Mouse (Mus musculus) kidney, embryonic 16.5 days (tissue): Measurements from ENCODE around the gene Olfr1042. TPM values are rescaled to one million over a fixed set of nuclear protein-coding genes. Genes with fewer than 3 reads are reported as not detected.
"Not testable (repeated sequence)": the region's sequence is repeated elsewhere in the genome, so short reads cannot be mapped to it uniquely, and the experiment has no call there.

Experiments used
- ATAC-seq: fragments of 200-750 bp; cut with Nextera tagmentation; 2 replicates; pipeline ENCODE4 v1.8.0; 2017; ENCODE audit warnings: moderate TSS enrichment; ENCODE audit not compliant: low FRiP score, low TSS enrichment
- H3K27ac ChIP-seq: fragments of 300-500 bp; sonication (generic); 2 replicates; pipeline ENCODE4 v1.5.1; 2014; ENCODE audit warnings: low read length
- H3K27me3 ChIP-seq: fragments of 300-500 bp; sonication (generic); 2 replicates; pipeline ENCODE4 v1.6.1; 2014; ENCODE audit warnings: low read length, control low read depth, mixed read lengths; ENCODE audit not compliant: insufficient read depth
- H3K36me3 ChIP-seq: fragments of 300-500 bp; sonication (generic); 2 replicates; pipeline ENCODE4 v1.6.1; 2014; ENCODE audit warnings: low read length, control low read depth, mixed read lengths; ENCODE audit not compliant: insufficient read depth
- H3K4me1 ChIP-seq: fragments of 300-500 bp; sonication (generic); 2 replicates; pipeline ENCODE4 v1.6.1; 2014; ENCODE audit warnings: low read length, control low read depth, mixed read lengths; ENCODE audit not compliant: insufficient read depth
- H3K4me2 ChIP-seq: fragments of 300-500 bp; sonication (generic); replicated peaks from 2 replicates; pipeline ENCODE4 v1.6.1; 2014; ENCODE audit warnings: low read depth, low read length
- H3K4me3 ChIP-seq: fragments of 300-500 bp; sonication (generic); 2 replicates; pipeline ENCODE4 v1.5.1; 2014; ENCODE audit warnings: mild to moderate bottlenecking, low read length
- H3K9ac ChIP-seq: fragments of 300-500 bp; sonication (generic); replicated peaks from 2 replicates; pipeline ENCODE4 v1.6.1; 2014; ENCODE audit warnings: low read length
- H3K9me3 ChIP-seq: fragments of 300-500 bp; sonication (generic); 2 replicates; pipeline ENCODE4 v1.6.1; 2016; ENCODE audit warnings: low read length, control low read depth
- WGBS: fragments of 180-500 bp; shearing (Covaris S2); extraction: QIAGEN DNeasy Blood & Tissue Kit; methylation state at CpG from one replicate; pipeline ENCODE4 v1.1.7; 2014; 5-methylcytosine and 5-hydroxymethylcytosine counted together
- polyA plus RNA-seq: library from polyadenylated mRNA; unstranded; fragments of >200 nt; fragmentation: Nextera tagmentation; extraction: Ambion mirVana; gene quantifications from 2 replicates; pipeline ENCODE4 v1.2.1, GENCODE M21; 2015

The Olfr1042 gene
- polyA plus RNA-seq, result not detected in 2 replicates

GRCm38 (mm10) chr2:86161738-86162137 lies at the start of gene Olfr1042:
Gene Olfr1042, minus strand, starts transcription at chr2:86161838.
- ATAC-seq, result no peak
- Histone ChIP-seq H3K4me3 (no peak within 1 kb of the TSS), H3K4me1 (no peaks in the 10 kb centered on the region), H3K27me3 (no peaks in the 10 kb centered on the region), H3K27ac (no peak within 1 kb of the TSS), H3K9ac (no peak within 1 kb of the TSS), H3K9me3 (no peaks in the 10 kb centered on the region), H3K4me2 (no peak within 1 kb of the TSS), H3K36me3 (no peaks in the 10 kb centered on the region)
- WGBS, result 88% methylated on average over 2 of the region's 2 CpGs

GRCm38 (mm10) chr2:86202909-86203308 lies 41.3 kb upstream of the Olfr1042 start, which contains the start of gene Olfr1045:
Gene Olfr1045, minus strand, starts transcription at chr2:86203009.
- H3K4me3 ChIP-seq, result no peak within 1 kb of the TSS
- no peaks in the 10 kb centered on the region for H3K4me1 ChIP-seq
- H3K9ac ChIP-seq, result no peak within 1 kb of the TSS
- no peak for ATAC-seq
- H3K4me2 ChIP-seq, result no peak within 1 kb of the TSS
- no peaks in the 10 kb centered on the region for H3K36me3 ChIP-seq
- no peaks in the 10 kb centered on the region for H3K27me3 ChIP-seq
- no peak within 1 kb of the TSS for H3K27ac ChIP-seq
- no peaks in the 10 kb centered on the region for H3K9me3 ChIP-seq

GRCm38 (mm10) chr2:86195863-86196262 lies 34.2 kb upstream of the Olfr1042 start:
- Histone ChIP-seq H3K4me1 (no peaks in the 10 kb centered on the region), H3K36me3 (no peaks in the 10 kb centered on the region), H3K27me3 (no peaks in the 10 kb centered on the region), H3K4me3 (no peak overlapping the region), H3K9ac (no peak overlapping the region), H3K27ac (no peak overlapping the region), H3K9me3 (no peaks in the 10 kb centered on the region), H3K4me2 (no peak overlapping the region)
- 48% methylated on average over 1 of the region's 1 CpGs for WGBS
- no peak for ATAC-seq

- ATAC-seq, result no peak
- H3K36me3 ChIP-seq, result no peaks in the 10 kb centered on the region
- no peak within 1 kb of the TSS for H3K4me3 ChIP-seq
- no peak within 1 kb of the TSS for H3K4me2 ChIP-seq
- no peaks in the 10 kb centered on the region for H3K9me3 ChIP-seq
- H3K27me3 ChIP-seq, result no peaks in the 10 kb centered on the region
- no peak within 1 kb of the TSS for H3K27ac ChIP-seq
- no peaks in the 10 kb centered on the region for H3K4me1 ChIP-seq
- no peak within 1 kb of the TSS for H3K9ac ChIP-seq
Measured at GRCm38 (mm10) chr2:86185583-86185982, 23.9 kb upstream of the Olfr1042 start, which contains the start of gene Olfr52. Gene Olfr52, minus strand, starts transcription at chr2:86185683.

- Histone ChIP-seq H3K4me2 (no peak overlapping the region), H3K9ac (no peak overlapping the region), H3K4me1 (no peaks in the 10 kb centered on the region), H3K27ac (no peak overlapping the region), H3K4me3 (no peak overlapping the region), H3K9me3 (no peaks in the 10 kb centered on the region), H3K36me3 (no peaks in the 10 kb centered on the region), H3K27me3 (no peaks in the 10 kb centered on the region)
- WGBS, result 83% methylated on average over 3 of the region's 3 CpGs
- no peak for ATAC-seq
Measured at GRCm38 (mm10) chr2:86179950-86180349, 18.3 kb upstream of the Olfr1042 start.

GRCm38 (mm10) chr2:86177720-86178119 lies 16.1 kb upstream of the Olfr1042 start, which contains the start of gene Olfr1044:
Gene Olfr1044, minus strand, starts transcription at chr2:86177820.
- Histone ChIP-seq H3K4me2 (no peak within 1 kb of the TSS), H3K27me3 (no peaks in the 10 kb centered on the region), H3K36me3 (no peaks in the 10 kb centered on the region), H3K4me1 (no peaks in the 10 kb centered on the region), H3K9me3 (no peaks in the 10 kb centered on the region), H3K27ac (no peak within 1 kb of the TSS), H3K4me3 (no peak within 1 kb of the TSS), H3K9ac (no peak within 1 kb of the TSS)
- ATAC-seq, result no peak

GRCm38 (mm10) chr2:86175422-86175821 lies 13.8 kb upstream of the Olfr1042 start:
- H3K27ac ChIP-seq, H3K9me3 ChIP-seq, H3K9ac ChIP-seq, H3K4me3 ChIP-seq, H3K36me3 ChIP-seq, ATAC-seq, H3K27me3 ChIP-seq, H3K4me2 ChIP-seq, H3K4me1 ChIP-seq: not testable (repeated sequence)
- WGBS, result 84% methylated on average over 7 of the region's 7 CpGs

- no peak within 1 kb of the TSS for H3K9ac ChIP-seq
- H3K4me2 ChIP-seq, result no peak within 1 kb of the TSS
- 90% methylated on average over 2 of the region's 2 CpGs for WGBS
- H3K27ac ChIP-seq, result no peak within 1 kb of the TSS
- H3K27me3 ChIP-seq, result no peaks in the 10 kb centered on the region
- no peaks in the 10 kb centered on the region for H3K36me3 ChIP-seq
- ATAC-seq, result no peak
- no peaks in the 10 kb centered on the region for H3K9me3 ChIP-seq
- no peak within 1 kb of the TSS for H3K4me3 ChIP-seq
- no peaks in the 10 kb centered on the region for H3K4me1 ChIP-seq
Measured at GRCm38 (mm10) chr2:86167422-86167821, 5.8 kb upstream of the Olfr1042 start, which contains the start of gene Olfr1043. Gene Olfr1043, minus strand, starts transcription at chr2:86167522.

GRCm38 (mm10) chr2:86146632-86147031 lies 15.0 kb downstream of the Olfr1042 start, which contains the start of gene Olfr1040:
Gene Olfr1040, minus strand, starts transcription at chr2:86146732.
- no peak within 1 kb of the TSS for H3K27ac ChIP-seq
- H3K4me2 ChIP-seq, result no peak within 1 kb of the TSS
- no peak within 1 kb of the TSS for H3K9ac ChIP-seq
- no peak for ATAC-seq
- no peak within 1 kb of the TSS for H3K4me3 ChIP-seq
- 88% methylated on average over 1 of the region's 1 CpGs for whole genome bisulfite sequencing
- no peaks in the 10 kb centered on the region for H3K9me3 ChIP-seq
- H3K36me3 ChIP-seq, result no peaks in the 10 kb centered on the region
- no peaks in the 10 kb centered on the region for H3K27me3 ChIP-seq
- no peaks in the 10 kb centered on the region for H3K4me1 ChIP-seq

- Histone ChIP-seq H3K27me3 (no peaks in the 10 kb centered on the region), H3K9ac (no peak within 1 kb of the TSS), H3K4me3 (no peak within 1 kb of the TSS), H3K27ac (no peak within 1 kb of the TSS), H3K36me3 (no peaks in the 10 kb centered on the region), H3K9me3 (no peaks in the 10 kb centered on the region), H3K4me2 (no peak within 1 kb of the TSS), H3K4me1 (no peaks in the 10 kb centered on the region)
- WGBS, result 94% methylated on average over 1 of the region's 1 CpGs
- ATAC-seq, result no peak
Measured at GRCm38 (mm10) chr2:86135828-86136227, 25.8 kb downstream of the Olfr1042 start, which contains the start of gene Olfr1039. Gene Olfr1039, minus strand, starts transcription at chr2:86135928.
